Mouse (Mus musculus) forebrain, embryonic 15.5 days (tissue): ENCODE results near the gene Gli1. TPM values are rescaled to one million over a fixed set of nuclear protein-coding genes. Genes with fewer than 3 reads are reported as not detected.

ENCODE experiments used
- ATAC-seq: fragments of 200-750 bp; cut with Nextera tagmentation; replicated peaks from 2 replicates; pipeline ENCODE4 v1.8.0; 2017; ENCODE audit warnings: mild to moderate bottlenecking, moderate TSS enrichment, moderate library complexity
- H3K27ac ChIP-seq: fragments of 300-500 bp; sonication (generic); replicated peaks from 2 replicates; pipeline ENCODE4 v1.5.1; 2015; ENCODE audit warnings: mild to moderate bottlenecking, inconsistent platforms
- H3K27me3 ChIP-seq: fragments of 300-500 bp; sonication (generic); 2 replicates; pipeline ENCODE4 v1.6.1; 2015; ENCODE audit warnings: inconsistent platforms
- H3K36me3 ChIP-seq: fragments of 300-500 bp; sonication (generic); 2 replicates; pipeline ENCODE4 v1.6.1; 2015; ENCODE audit warnings: mild to moderate bottlenecking, inconsistent platforms
- H3K4me1 ChIP-seq: fragments of 300-500 bp; sonication (generic); 2 replicates; pipeline ENCODE4 v1.6.1; 2015; ENCODE audit warnings: inconsistent platforms
- H3K4me2 ChIP-seq: fragments of 300-500 bp; sonication (generic); replicated peaks from 2 replicates; pipeline ENCODE4 v1.6.1; 2015; ENCODE audit warnings: mild to moderate bottlenecking, inconsistent platforms
- H3K4me3 ChIP-seq: fragments of 300-500 bp; sonication (generic); 2 replicates; pipeline ENCODE4 v1.5.1; 2015; ENCODE audit warnings: mild to moderate bottlenecking, inconsistent platforms
- H3K9ac ChIP-seq: fragments of 300-500 bp; sonication (generic); replicated peaks from 2 replicates; pipeline ENCODE4 v1.6.1; 2015; ENCODE audit warnings: mild to moderate bottlenecking, inconsistent platforms
- H3K9me3 ChIP-seq: fragments of 300-500 bp; sonication (generic); 2 replicates; pipeline ENCODE4 v1.6.1; 2016; ENCODE audit warnings: inconsistent platforms
- WGBS: fragments of 180-500 bp; shearing (Covaris S2); methylation state at CpG from one replicate; pipeline ENCODE4 v1.1.7; 2015; ENCODE audit warnings: mixed read lengths; 5-methylcytosine and 5-hydroxymethylcytosine counted together
- polyA plus RNA-seq: library from polyadenylated mRNA; unstranded; fragments of >200 nt; fragmentation: Nextera tagmentation; extraction: Ambion mirVana; gene quantifications from 2 replicates; pipeline ENCODE4 v1.2.1, GENCODE M21; 2015

Gli1 gene
- polyA plus RNA-seq, 1 experiment from 2014 or later: 1.5 TPM

DNA sequence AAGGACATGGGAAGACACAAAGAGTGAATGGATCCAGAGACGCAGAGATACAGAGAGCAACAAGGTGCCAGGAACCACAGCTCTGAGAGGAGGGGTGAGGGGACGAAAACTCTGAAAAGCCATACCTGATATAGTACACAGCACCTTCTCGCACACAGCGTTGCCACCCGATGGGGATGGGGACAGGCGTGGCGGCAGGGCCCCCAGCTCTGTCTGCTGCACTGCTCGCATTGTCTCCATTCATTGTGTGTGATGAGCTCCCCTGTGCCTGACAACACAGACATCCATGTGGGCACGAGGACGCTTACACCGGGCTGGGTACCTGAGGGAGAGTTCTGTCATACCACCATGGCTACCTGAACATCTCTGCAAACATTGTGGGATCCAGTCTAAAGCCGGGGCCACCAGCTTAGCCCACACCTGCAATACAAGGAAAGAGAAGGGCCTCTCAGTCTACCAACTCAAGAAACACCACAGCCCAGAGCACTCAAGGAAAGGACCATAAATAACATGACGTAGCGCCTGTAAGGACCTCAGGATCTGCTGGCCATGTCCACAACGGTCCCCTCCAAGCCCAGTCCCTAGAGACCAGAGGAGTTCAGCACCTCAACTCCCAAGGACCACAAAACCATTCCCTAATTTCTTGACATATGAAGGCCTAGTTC is 54.4 kb downstream of the Gli1 start:
- WGBS: 68% methylated on average over 15 of the region's 15 CpGs

DNA sequence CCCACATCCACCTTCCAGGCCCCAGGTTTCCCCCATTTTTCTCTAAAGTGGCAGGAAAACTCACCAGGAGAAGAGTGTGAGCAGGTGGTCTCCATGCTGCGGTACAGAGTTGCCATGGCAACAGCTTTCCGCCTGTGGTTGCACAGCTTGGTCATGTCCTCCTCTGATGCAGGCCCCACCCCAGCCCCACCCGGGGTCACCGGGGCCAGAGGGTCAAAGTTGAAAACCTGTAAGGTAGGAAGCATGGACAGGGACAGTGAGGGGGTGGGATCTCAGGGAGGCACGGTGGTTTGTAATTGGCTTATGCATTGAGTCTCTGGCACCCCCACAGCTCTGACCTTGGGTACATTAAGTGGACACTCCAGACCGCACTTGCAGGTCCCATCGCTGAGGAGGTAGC is 55.0 kb downstream of the Gli1 start:
- Histone ChIP-seq H3K4me2 (peak overlapping the region; percentile 91), H3K36me3 (peaks cover 44% of the 10 kb centered on the region), H3K27ac (peak overlapping the region; percentile 97; the same call in 1 of the 2 replicates), H3K4me3 (peak overlapping the region; percentile 65), H3K27me3 (no peaks in the 10 kb centered on the region), H3K9me3 (no peaks in the 10 kb centered on the region), H3K9ac (0 out of 2 replicates have a peak overlapping the region, but pooled peaks have one; percentile 22), H3K4me1 (peaks cover 46% of the 10 kb centered on the region)
- WGBS: 50% methylated on average over 7 of the region's 7 CpGs
- no peak for ATAC-seq

More for the DNA sequence above, 54.4 kb downstream of the Gli1 start:
- H3K4me3 ChIP-seq: peak overlapping the region; percentile 65
- H3K9me3 ChIP-seq: no peaks in the 10 kb centered on the region
- H3K36me3 ChIP-seq: peaks cover 37% of the 10 kb centered on the region
- peak overlapping the region; percentile 97 for H3K27ac ChIP-seq
- peak overlapping the region; percentile 91 for H3K4me2 ChIP-seq
- peak overlapping the region; percentile 70 for H3K9ac ChIP-seq
- H3K4me1 ChIP-seq: peaks cover 52% of the 10 kb centered on the region
- H3K27me3 ChIP-seq: no peaks in the 10 kb centered on the region
- ATAC-seq: no peak

DNA sequence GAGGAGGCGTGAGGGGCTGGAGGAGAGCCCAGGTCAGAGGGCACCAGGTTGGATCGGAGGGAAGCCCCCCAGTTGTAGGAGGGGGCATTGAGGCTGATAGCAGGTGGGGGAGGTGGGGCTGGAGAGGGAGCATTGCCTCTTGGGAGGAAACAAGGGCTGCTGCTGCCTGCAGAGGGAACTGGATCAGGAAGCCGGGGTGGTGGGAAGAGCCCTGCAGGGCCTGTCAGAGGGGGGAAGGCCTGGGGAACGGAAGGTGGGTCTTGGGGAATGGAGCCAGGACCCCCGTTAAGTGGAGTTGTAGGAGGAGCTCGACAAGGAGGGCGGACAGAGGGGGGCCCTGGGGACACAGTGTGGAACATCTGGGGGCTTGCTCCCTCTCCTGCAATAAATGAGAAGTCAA is 55.6 kb downstream of the Gli1 start:
- Histone ChIP-seq H3K9ac (0 out of 2 replicates have a peak overlapping the region, but pooled peaks have one; percentile 22), H3K4me3 (no peak overlapping the region), H3K4me2 (peak overlapping the region; percentile 91; the same call in 1 of the 2 replicates), H3K4me1 (peaks cover 40% of the 10 kb centered on the region), H3K9me3 (no peaks in the 10 kb centered on the region), H3K27ac (no peak overlapping the region), H3K27me3 (no peaks in the 10 kb centered on the region), H3K36me3 (peaks cover 49% of the 10 kb centered on the region)
- 74% methylated on average over 7 of the region's 7 CpGs for WGBS
- no peak for ATAC-seq

DNA sequence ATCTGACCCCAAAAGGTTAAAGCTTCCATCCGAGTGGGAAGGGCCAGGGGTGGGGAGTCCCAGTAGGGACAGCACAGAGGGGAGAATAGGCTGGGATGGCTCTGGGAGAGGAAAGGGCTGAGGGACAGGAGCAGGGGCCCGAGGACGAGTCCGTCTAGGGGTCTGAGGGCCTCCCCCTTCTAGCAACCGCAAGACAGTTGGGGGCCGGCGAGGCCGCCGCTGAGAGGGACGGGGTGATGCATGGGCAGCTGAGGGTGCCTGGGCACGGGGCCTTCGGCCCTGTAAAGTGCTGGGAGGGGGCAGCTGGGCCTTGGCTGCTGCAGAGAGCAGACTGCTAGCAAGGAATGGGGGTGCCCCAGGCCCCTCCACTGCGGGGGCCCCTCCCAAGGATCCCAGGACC is 56.1 kb downstream of the Gli1 start:
- Histone ChIP-seq H3K27me3 (no peaks in the 10 kb centered on the region), H3K4me3 (no peak overlapping the region), H3K9ac (no peak overlapping the region), H3K36me3 (peaks cover 54% of the 10 kb centered on the region), H3K27ac (no peak overlapping the region), H3K4me2 (no peak overlapping the region), H3K9me3 (no peaks in the 10 kb centered on the region), H3K4me1 (peaks cover 37% of the 10 kb centered on the region)
- 71% methylated on average over 11 of the region's 13 CpGs for WGBS
- no peak for ATAC-seq

DNA sequence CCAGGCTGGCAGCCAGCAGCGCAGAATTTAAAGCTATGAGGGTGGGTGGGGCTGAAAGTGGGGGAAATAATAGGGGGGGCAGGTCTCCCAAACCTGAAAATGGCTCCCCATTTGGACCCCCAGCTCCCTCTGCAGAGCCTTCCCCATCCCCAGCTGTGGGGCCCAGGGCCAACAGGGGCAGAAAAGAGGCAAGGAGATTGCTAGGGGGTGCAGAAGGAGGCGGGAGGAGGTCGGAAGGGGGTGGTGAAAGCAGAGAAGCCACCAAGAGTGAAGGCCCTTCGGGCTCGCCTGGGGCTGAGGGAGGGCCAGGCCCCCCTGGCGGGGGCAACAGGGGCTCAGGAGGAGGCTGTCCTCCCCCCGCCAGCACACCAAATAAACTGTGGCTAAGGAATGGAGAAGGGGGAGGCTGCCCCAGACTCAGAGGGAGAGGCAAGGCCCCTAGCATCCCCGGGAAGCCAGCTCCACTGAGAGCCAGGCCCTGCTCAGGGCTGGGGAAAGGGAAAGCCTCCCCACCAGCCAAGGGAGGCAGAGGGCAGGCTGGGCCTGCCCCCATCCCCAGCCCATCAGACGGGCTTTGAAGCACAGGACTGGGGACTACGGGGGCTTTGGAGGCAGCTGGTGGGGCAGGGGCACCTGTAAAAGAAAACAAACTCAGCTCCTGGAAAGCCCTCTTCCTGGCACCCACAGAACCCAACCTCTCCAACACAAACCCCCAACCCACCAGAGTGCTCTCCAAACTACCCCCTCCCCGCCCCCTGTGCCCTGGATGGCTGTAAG is 56.9 kb downstream of the Gli1 start:
- Histone ChIP-seq H3K4me1 (peaks cover 35% of the 10 kb centered on the region), H3K4me2 (no peak overlapping the region), H3K27ac (no peak overlapping the region), H3K9me3 (no peaks in the 10 kb centered on the region), H3K9ac (no peak overlapping the region), H3K27me3 (no peaks in the 10 kb centered on the region), H3K4me3 (no peak overlapping the region), H3K36me3 (peaks cover 61% of the 10 kb centered on the region)
- ATAC-seq: no peak
- WGBS: 73% methylated on average over 10 of the region's 11 CpGs

DNA sequence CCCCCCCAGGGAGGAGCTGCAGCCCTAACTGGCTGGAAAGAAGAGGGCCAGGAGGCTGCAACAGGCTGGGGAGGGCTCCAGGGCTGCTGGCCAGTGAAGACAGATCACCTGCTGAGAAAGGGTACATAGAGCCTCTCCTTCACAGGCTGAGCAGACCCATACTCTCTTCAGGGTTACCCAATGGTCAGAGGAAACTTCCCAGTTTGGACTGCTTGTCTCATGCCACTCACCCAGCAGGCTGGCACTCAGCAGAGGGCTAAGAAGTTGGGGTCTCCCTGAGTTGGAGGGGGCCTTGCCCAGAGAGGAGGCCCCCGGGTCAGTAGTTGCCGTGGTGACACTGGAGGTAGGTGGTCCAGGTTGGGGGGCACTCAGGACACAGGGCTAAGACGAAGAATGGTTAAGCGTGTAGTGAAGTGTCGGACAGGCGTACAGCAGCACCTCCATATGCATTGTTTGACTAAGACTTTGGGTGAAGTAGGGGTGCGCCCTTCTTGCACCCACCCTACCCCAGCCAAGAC is 57.6 kb downstream of the Gli1 start:
- H3K27ac ChIP-seq: no peak overlapping the region
- no peaks in the 10 kb centered on the region for H3K27me3 ChIP-seq
- H3K4me1 ChIP-seq: peaks cover 27% of the 10 kb centered on the region
- no peak overlapping the region for H3K4me3 ChIP-seq
- no peak overlapping the region for H3K4me2 ChIP-seq
- no peaks in the 10 kb centered on the region for H3K9me3 ChIP-seq
- ATAC-seq: no peak
- H3K9ac ChIP-seq: no peak overlapping the region
- 86% methylated on average over 7 of the region's 7 CpGs for WGBS
- peaks cover 67% of the 10 kb centered on the region for H3K36me3 ChIP-seq

DNA sequence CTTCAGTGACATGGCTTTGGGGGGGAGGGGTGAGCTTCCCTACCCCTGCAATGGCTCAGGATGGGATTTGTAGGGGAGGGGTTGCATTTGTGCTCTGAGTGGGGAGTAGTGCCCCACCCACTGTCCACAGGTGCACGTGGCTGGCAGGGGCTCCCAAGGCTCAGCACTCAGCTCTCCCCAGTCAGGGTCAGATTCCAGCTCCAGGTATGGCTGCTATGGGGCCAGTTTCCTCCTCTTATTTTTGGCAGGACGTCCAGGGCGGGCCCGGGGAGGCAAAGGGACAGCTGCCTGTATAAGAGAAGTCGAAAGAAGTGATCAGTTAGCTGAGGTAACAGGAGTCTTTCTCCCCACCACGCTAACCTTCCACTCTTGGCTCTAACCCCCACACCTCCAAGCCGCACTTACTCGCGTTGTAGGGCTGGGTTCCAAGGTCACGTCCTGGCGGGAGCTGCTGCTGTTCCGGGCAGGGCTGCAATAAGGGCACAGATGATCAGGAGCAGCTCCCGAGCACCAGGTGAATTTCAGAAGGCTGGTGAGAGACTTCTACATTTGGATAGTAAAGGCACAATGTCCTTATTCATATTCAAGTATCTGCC is 59.1 kb downstream of the Gli1 start:
- Histone ChIP-seq H3K4me1 (peaks cover 22% of the 10 kb centered on the region), H3K36me3 (peaks cover 80% of the 10 kb centered on the region), H3K27me3 (no peaks in the 10 kb centered on the region), H3K4me2 (no peak overlapping the region), H3K4me3 (no peak overlapping the region), H3K9ac (no peak overlapping the region), H3K27ac (no peak overlapping the region), H3K9me3 (no peaks in the 10 kb centered on the region)
- WGBS: 85% methylated on average over 13 of the region's 13 CpGs
- no peak for ATAC-seq

DNA sequence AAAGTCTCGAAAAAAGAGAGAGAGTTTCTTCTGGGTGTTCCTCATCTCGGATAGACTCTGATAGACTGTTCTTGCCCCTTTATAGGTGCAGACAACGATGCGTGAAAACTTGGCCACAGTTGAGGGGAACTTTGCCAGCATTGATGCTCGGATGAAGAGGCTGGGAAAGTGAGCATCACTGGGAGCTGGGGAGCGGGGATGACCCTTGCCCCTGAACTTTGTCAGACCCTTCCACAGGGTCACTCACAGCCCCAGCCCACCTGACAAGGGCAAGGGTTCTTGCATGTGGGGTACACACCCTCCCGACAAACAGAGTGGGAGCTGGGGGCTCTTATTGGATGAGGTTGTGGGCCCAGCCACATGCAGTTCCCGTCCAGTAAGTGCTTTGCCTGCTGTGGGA is 60.5 kb downstream of the Gli1 start:
- H3K9ac ChIP-seq: no peak overlapping the region
- H3K4me3 ChIP-seq: no peak overlapping the region
- ATAC-seq: no peak
- 83% methylated on average over 8 of the region's 8 CpGs for WGBS
- peaks cover 8% of the 10 kb centered on the region for H3K4me1 ChIP-seq
- no peaks in the 10 kb centered on the region for H3K9me3 ChIP-seq
- H3K4me2 ChIP-seq: no peak overlapping the region
- peaks cover 91% of the 10 kb centered on the region for H3K36me3 ChIP-seq
- no peaks in the 10 kb centered on the region for H3K27me3 ChIP-seq
- no peak overlapping the region for H3K27ac ChIP-seq

Other genes starting within 250 kb of the Gli1 start
- gene Os9, start 220.8 kb downstream of the Gli1 start, polyA plus RNA-seq: 110 and 117 TPM in 2 replicates
- 35.1 and 36.7 TPM in 2 replicates for gene B4galnt1, start 176.7 kb downstream of the Gli1 start, polyA plus RNA-seq
- gene Slc26a10, start 161.3 kb downstream of the Gli1 start, polyA plus RNA-seq: 1.4 and 2.1 TPM in 2 replicates
- 31.4 and 32.3 TPM in 2 replicates for gene Arhgef25, start 151.9 kb downstream of the Gli1 start, polyA plus RNA-seq
- gene Dtx3, start 146.2 kb downstream of the Gli1 start, polyA plus RNA-seq: 211 and 222 TPM in 2 replicates
- gene Pip4k2c, start 130.4 kb downstream of the Gli1 start, polyA plus RNA-seq: 24.9 and 26.1 TPM in 2 replicates
- 76.4 and 80.6 TPM in 2 replicates for gene Kif5a, start 78.6 kb downstream of the Gli1 start, polyA plus RNA-seq
- 320 and 321 TPM in 2 replicates for gene Dctn2, start 75.6 kb downstream of the Gli1 start, polyA plus RNA-seq
- gene Mbd6, start 53.0 kb downstream of the Gli1 start, polyA plus RNA-seq: 17.4 and 17.5 TPM in 2 replicates
- 130 and 137 TPM in 2 replicates for gene Mars, start 30.2 kb downstream of the Gli1 start, polyA plus RNA-seq
- gene Arhgap9, start 20.0 kb downstream of the Gli1 start, polyA plus RNA-seq: 0.62 and 1.1 TPM in 2 replicates
- gene Inhbe, start 12.4 kb upstream of the Gli1 start, polyA plus RNA-seq: 0.04 TPM in 1 of 2 replicates, not detected in the other
- not detected in 2 replicates for gene Inhbc, start 28.5 kb upstream of the Gli1 start, polyA plus RNA-seq
- 39.2 and 43.6 TPM in 2 replicates for gene R3hdm2, start 38.4 kb upstream of the Gli1 start, polyA plus RNA-seq
- 1.5 and 1.6 TPM in 2 replicates for gene Stac3, start 159.7 kb upstream of the Gli1 start, polyA plus RNA-seq
- gene Ndufa4l2, start 173.0 kb upstream of the Gli1 start, polyA plus RNA-seq: 17.1 and 18.0 TPM in 2 replicates
- gene Shmt2, start 180.5 kb upstream of the Gli1 start, polyA plus RNA-seq: 75.2 and 78.5 TPM in 2 replicates
- 38.9 and 40.2 TPM in 2 replicates for gene Nxph4, start 192.6 kb upstream of the Gli1 start, polyA plus RNA-seq